Mouse (Mus musculus) spleen, adult 2 months (tissue): ENCODE measurements around the gene Plagl2. TPM values are rescaled to one million over a fixed set of nuclear protein-coding genes. Genes with fewer than 3 reads are reported as not detected.
A peak's percentile ranks its signal among the peaks of the same experiment; 100 is the strongest.
"Not testable (repeated sequence)": the region's sequence is repeated elsewhere in the genome, so short reads cannot be mapped to it uniquely, and the experiment has no call there.

Experiments used
- DNase-seq, 2 experiments: peaks; one replicate each; pipeline versions ENCODE4 v3.0.0 to v3.0.0-alpha.2; 2012 to 2021; ENCODE audit warnings: low spot score in 2 of 2, low read depth in 1 of 2
- H3K27ac ChIP-seq: fragments of 200-500 bp; 2 replicates; pipeline ENCODE4 v1.5.1; 2012; ENCODE audit warnings: low read length, inconsistent platforms; ENCODE audit not compliant: insufficient read depth
- H3K27me3 ChIP-seq: fragments of 200-500 bp; 2 replicates; pipeline ENCODE4 v1.6.1; 2012; ENCODE audit warnings: mild to moderate bottlenecking, moderate library complexity, low read length, inconsistent platforms; ENCODE audit not compliant: control insufficient read depth, insufficient read depth
- H3K36me3 ChIP-seq: fragments of 200-500 bp; 2 replicates; pipeline ENCODE4 v1.6.1; 2012; ENCODE audit warnings: mild to moderate bottlenecking, low read length, inconsistent platforms; ENCODE audit not compliant: control insufficient read depth, insufficient read depth
- H3K4me1 ChIP-seq: fragments of 200-500 bp; 2 replicates; pipeline ENCODE4 v1.6.1; 2011; ENCODE audit warnings: inconsistent platforms; ENCODE audit not compliant: control insufficient read depth, insufficient read depth, insufficient read length
- H3K4me3 ChIP-seq: fragments of 200-500 bp; 2 replicates; pipeline ENCODE4 v1.5.1; 2011; ENCODE audit warnings: mild to moderate bottlenecking, inconsistent platforms; ENCODE audit not compliant: insufficient read depth, insufficient read length; ENCODE audit errors: extremely low read depth
- CTCF ChIP-seq: fragments of 200-500 bp; IDR thresholded peaks from 2 replicates; pipeline ENCODE4 v1.5.1; 2011; ENCODE audit warnings: mild to moderate bottlenecking, inconsistent platforms; ENCODE audit not compliant: insufficient read depth, insufficient read length, insufficient replicate concordance; ENCODE audit errors: extremely low read depth
- POLR2A ChIP-seq: fragments of 200-500 bp; IDR thresholded peaks from 2 replicates; pipeline ENCODE4 v1.6.1; 2011; ENCODE audit warnings: low read depth, low read length, inconsistent platforms
- WGBS: fragments of 180-500 bp; shearing (Covaris S2); methylation state at CpG from one replicate; pipeline ENCODE4 v1.1.7; 2018; 5-methylcytosine and 5-hydroxymethylcytosine counted together
- polyA plus RNA-seq: library from polyadenylated mRNA; depleted of rRNA; stranded (reverse); fragments of >200 nt; gene quantifications from 2 replicates; pipeline ENCODE4 v1.2.3, GENCODE M21; 2012

Plagl2 gene
- polyA plus RNA-seq, 1 experiment: 10.7 TPM

GRCm38 (mm10) chr2:153274919-153275247 is 33.7 kb upstream of the Plagl2 start:
- no peak for DNase-seq

GRCm38 (mm10) chr2:153274200-153274918 is 33.1 kb upstream of the Plagl2 start:
- H3K4me3 ChIP-seq, H3K27me3 ChIP-seq, H3K4me1 ChIP-seq, DNase-seq, H3K36me3 ChIP-seq, H3K27ac ChIP-seq: not testable (repeated sequence)
- 61% methylated on average over 6 of the region's 6 CpGs for WGBS

More at GRCm38 (mm10) chr2:153274919-153275247, 33.7 kb upstream of the Plagl2 start:
- 81% methylated on average over 6 of the region's 6 CpGs for WGBS
- Histone ChIP-seq H3K36me3 (no peaks in the 10 kb centered on the region), H3K4me1 (no peaks in the 10 kb centered on the region), H3K27ac (no peak overlapping the region), H3K4me3 (no peak overlapping the region), H3K27me3 (no peaks in the 10 kb centered on the region)
- TF ChIP-seq POLR2A (no peak), CTCF (no peak)

- H3K4me1 ChIP-seq, H3K27me3 ChIP-seq, H3K27ac ChIP-seq, DNase-seq, H3K36me3 ChIP-seq, H3K4me3 ChIP-seq: not testable (repeated sequence)
- WGBS: 49% methylated on average over 8 of the region's 8 CpGs
These were observed 29.1 kb upstream of the Plagl2 start for GRCm38 (mm10) chr2:153270231-153270915.

- H3K4me1 ChIP-seq: peaks cover 11% of the 10 kb centered on the region; the same call in 1 of the 2 replicates
- TF ChIP-seq CTCF (no peak), POLR2A (no peak)
- no peak for DNase-seq
- H3K27me3 ChIP-seq: no peaks in the 10 kb centered on the region
- H3K36me3 ChIP-seq: peaks cover 4% of the 10 kb centered on the region; the same call in 1 of the 2 replicates
- 50% methylated on average over 2 of the region's 2 CpGs for WGBS
- no peak overlapping the region for H3K27ac ChIP-seq
- no peak overlapping the region for H3K4me3 ChIP-seq
These were observed 26.1 kb upstream of the Plagl2 start for GRCm38 (mm10) chr2:153267331-153267730.

GRCm38 (mm10) chr2:153263053-153263452 is 21.8 kb upstream of the Plagl2 start:
- Histone ChIP-seq H3K4me3 (peak overlapping the region; percentile 34; the same call in 1 of the 2 replicates), H3K27me3 (no peaks in the 10 kb centered on the region), H3K36me3 (peaks cover 4% of the 10 kb centered on the region; the same call in 1 of the 2 replicates), H3K4me1 (peaks cover 26% of the 10 kb centered on the region; the same call in 1 of the 2 replicates), H3K27ac (peak overlapping the region; percentile 92)
- no peak for TF ChIP-seq CTCF
- peak; percentile 42; the same call in 1 of the 2 replicates for TF ChIP-seq POLR2A
- 55% methylated on average over 7 of the region's 7 CpGs for WGBS
- DNase-seq: peak; percentile 61 to 67

- no peak overlapping the region for H3K4me3 ChIP-seq
- peaks cover 26% of the 10 kb centered on the region; the same call in 1 of the 2 replicates for H3K4me1 ChIP-seq
- peak overlapping the region; percentile 11 for H3K27ac ChIP-seq
- no peaks in the 10 kb centered on the region; the same call in 1 of the 2 replicates for H3K36me3 ChIP-seq
- TF ChIP-seq POLR2A (no peak), CTCF (no peak)
- no peak for DNase-seq
- no peaks in the 10 kb centered on the region for H3K27me3 ChIP-seq
- WGBS: 25% methylated on average over 3 of the region's 3 CpGs
These were observed 18.8 kb upstream of the Plagl2 start for GRCm38 (mm10) chr2:153259864-153260674.
